Mouse (Mus musculus) CH12.LX (cell line): ENCODE data around the gene Atp5d.

Source experiments
- MEF2A ChIP-seq: IDR thresholded peaks from 2 replicates; pipeline ENCODE4 v1.6.1; 2014; ENCODE audit warnings: low read depth, mild to moderate bottlenecking, inconsistent platforms, low read length, improper control_type of control experiment, borderline replicate concordance
- NELFE ChIP-seq: IDR thresholded peaks from 2 replicates; pipeline ENCODE4 v1.6.1; 2011; ENCODE audit warnings: low read depth, low read length, improper control_type of control experiment

DNA sequence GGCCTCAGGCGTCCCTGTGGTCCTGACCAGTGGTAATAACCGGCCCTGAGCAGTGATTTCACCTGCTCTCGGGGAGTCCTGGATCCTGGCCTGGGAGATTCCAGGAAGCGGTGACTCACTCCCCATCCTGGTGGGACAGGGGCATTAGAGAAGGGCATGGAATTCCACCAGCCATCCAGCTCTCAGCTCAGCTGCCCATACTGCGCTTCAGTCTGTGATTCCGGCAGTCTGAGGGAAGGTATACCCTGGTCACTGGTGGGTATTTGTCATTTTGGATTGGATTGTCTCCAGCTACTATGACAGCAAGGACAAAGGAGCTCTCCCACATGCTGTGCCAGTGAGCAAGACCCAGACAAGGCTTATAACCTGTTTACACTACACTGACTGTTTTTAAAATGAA is 30.8 kb upstream of the Atp5d start:
- no peak for TF ChIP-seq MEF2A
- no peak for TF ChIP-seq NELFE
